Comparison of ENCODE assay signal across 8 mouse cellular contexts in the genomic region with DNA sequence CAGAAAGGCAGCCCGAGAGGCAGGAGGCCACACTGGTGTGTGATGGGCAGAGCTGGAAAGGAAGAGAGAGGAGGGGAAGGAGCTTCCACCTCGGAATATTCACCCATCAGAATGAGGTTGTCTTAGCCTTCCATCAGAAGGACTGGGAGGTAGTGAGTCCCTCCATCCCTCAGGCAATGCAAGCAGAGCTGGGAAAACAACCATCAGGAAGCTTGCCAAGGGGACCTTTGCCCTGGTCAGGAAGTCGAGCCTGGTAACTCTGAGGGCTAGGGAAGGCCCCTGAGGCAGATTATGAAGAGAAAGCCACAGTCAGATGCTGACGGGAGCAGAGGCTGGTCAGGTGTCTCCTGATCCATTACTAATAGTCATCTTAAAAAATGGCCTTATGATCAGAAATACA. TPM values are rescaled to one million over a fixed set of nuclear protein-coding genes. Genes with fewer than 3 reads are reported as not detected.
DNase-seq lines count a peak whose midpoint lies in the region; ATAC-seq lines count a peak whose summit lies in the region.

No protein-coding gene starts in this region.

- no peaks in the 10 kb centered on the region for H3K9me3 ChIP-seq in embryonic facial prominence, embryonic 12.5 days
- H3K9me3 ChIP-seq in intestine, embryonic 14.5 days (ENCODE audit: control insufficient read depth, low read length) = no peaks in the 10 kb centered on the region
- H3K9me3 ChIP-seq in liver, embryonic 15.5 days (replicated peaks) = no peaks in the 10 kb centered on the region

- H3K36me3 ChIP-seq in embryonic facial prominence, embryonic 12.5 days = peaks cover 10% of the 10 kb centered on the region
- peaks cover 18% of the 10 kb centered on the region; the same call in 1 of the 2 replicates for H3K36me3 ChIP-seq in intestine, embryonic 14.5 days (ENCODE audit: control insufficient read depth, insufficient read depth, low read length)
- no peaks in the 10 kb centered on the region for H3K36me3 ChIP-seq in liver, embryonic 15.5 days (replicated peaks)

- no peak overlapping the region for H3K4me2 ChIP-seq in embryonic facial prominence, embryonic 12.5 days (replicated peaks)
- H3K4me2 ChIP-seq in intestine, embryonic 14.5 days (ENCODE audit: low read length) = no peak overlapping the region
- H3K4me2 ChIP-seq in liver, embryonic 15.5 days = no peak overlapping the region

- no peak for ATAC-seq in embryonic facial prominence, embryonic 12.5 days (ENCODE audit: insufficient number of reproducible peaks, insufficient read depth, low FRiP score, low TSS enrichment)
- ATAC-seq in intestine, embryonic 14.5 days (replicated peaks; ENCODE audit: low FRiP score, low TSS enrichment, low read depth) = no peak
- ATAC-seq in liver, embryonic 15.5 days (ENCODE audit: insufficient read depth) = peak; percentile 51
- no peak for ATAC-seq in monocyte, adult 5-6 weeks (replicated peaks; ENCODE audit: insufficient number of reproducible peaks, low FRiP score, low TSS enrichment, poor library complexity, severe bottlenecking)
- no peak for ATAC-seq in frontal cortex, adult (ENCODE audit: low TSS enrichment)

- peaks cover 36% of the 10 kb centered on the region for H3K4me1 ChIP-seq in embryonic facial prominence, embryonic 12.5 days
- H3K4me1 ChIP-seq in intestine, embryonic 14.5 days (replicated peaks; ENCODE audit: control insufficient read depth, insufficient read depth, low read length) = peaks cover 23% of the 10 kb centered on the region
- H3K4me1 ChIP-seq in liver, embryonic 15.5 days (replicated peaks) = peaks cover 23% of the 10 kb centered on the region

- H3K27ac ChIP-seq in embryonic facial prominence, embryonic 12.5 days = peak overlapping the region; percentile 78
- peak overlapping the region; percentile 73 for H3K27ac ChIP-seq in intestine, embryonic 14.5 days (ENCODE audit: low read depth)
- no peak overlapping the region for H3K27ac ChIP-seq in liver, embryonic 15.5 days (replicated peaks)

- no peaks in the 10 kb centered on the region for H3K27me3 ChIP-seq in embryonic facial prominence, embryonic 12.5 days
- H3K27me3 ChIP-seq in intestine, embryonic 14.5 days (replicated peaks; ENCODE audit: control insufficient read depth, insufficient read depth, low read length) = no peaks in the 10 kb centered on the region
- no peaks in the 10 kb centered on the region for H3K27me3 ChIP-seq in liver, embryonic 15.5 days

- WGBS in embryonic facial prominence, embryonic 12.5 days = 18% methylated on average over 4 of the region's 4 CpGs
- 21% methylated on average over 4 of the region's 4 CpGs for WGBS in intestine, embryonic 14.5 days
- 29% methylated on average over 4 of the region's 4 CpGs for whole genome bisulfite sequencing in liver, embryonic 15.5 days (ENCODE audit: insufficient replicate concordance)

- H3K4me3 ChIP-seq in embryonic facial prominence, embryonic 12.5 days = no peak overlapping the region
- H3K4me3 ChIP-seq in intestine, embryonic 14.5 days (ENCODE audit: low read depth, low read length) = no peak overlapping the region
- no peak overlapping the region for H3K4me3 ChIP-seq in liver, embryonic 15.5 days (replicated peaks)

- no peak overlapping the region for H3K9ac ChIP-seq in embryonic facial prominence, embryonic 12.5 days
- H3K9ac ChIP-seq in intestine, embryonic 14.5 days (ENCODE audit: low read length) = no peak overlapping the region
- H3K9ac ChIP-seq in liver, embryonic 15.5 days = no peak overlapping the region

- peak; percentile 43 for DNase-seq in kidney, adult 18-20 months
- no peak for DNase-seq in kidney, adult 11 months
- no peak for DNase-seq in intestine, embryonic 14.5 days (ENCODE audit: low spot score)
- no peak for DNase-seq in thymus, postnatal 14 days

RNA-seq across cellular contexts. Expression of a gene that starts 31.7 kb away (rescaled TPM):
- polyA plus RNA-seq in embryonic facial prominence, embryonic 12.5 days (2016; fragmentation: Nextera tagmentation; extraction: Ambion mirVana) = 27.6 and 30.3 TPM in 2 replicates
- 71.2 and 71.4 TPM in 2 replicates for polyA plus RNA-seq in intestine, embryonic 14.5 days (2014; fragmentation: Nextera tagmentation; extraction: Ambion mirVana)
- polyA plus RNA-seq in liver, embryonic 15.5 days (2015; fragmentation: Nextera tagmentation; extraction: Ambion mirVana) = 26.4 and 26.8 TPM in 2 replicates
- 3.2 to 11.4 TPM (median 7.9 TPM) in 3 replicates for total RNA-seq in monocyte, adult 5-6 weeks (2017)

RNA-seq across cellular contexts. Expression of a gene that starts 43.1 kb away (rescaled TPM):
- polyA plus RNA-seq in embryonic facial prominence, embryonic 12.5 days (2016; fragmentation: Nextera tagmentation; extraction: Ambion mirVana) = 47.3 and 47.4 TPM in 2 replicates
- 32.8 and 33.6 TPM in 2 replicates for polyA plus RNA-seq in intestine, embryonic 14.5 days (2014; fragmentation: Nextera tagmentation; extraction: Ambion mirVana)
- 7.5 and 8.3 TPM in 2 replicates for polyA plus RNA-seq in liver, embryonic 15.5 days (2015; fragmentation: Nextera tagmentation; extraction: Ambion mirVana)
- 10.5 to 11.8 TPM (median 10.9 TPM) in 3 replicates for total RNA-seq in monocyte, adult 5-6 weeks (2017)
